Mouse (Mus musculus): ENCODE data around the gene Gbp8.

DNA sequence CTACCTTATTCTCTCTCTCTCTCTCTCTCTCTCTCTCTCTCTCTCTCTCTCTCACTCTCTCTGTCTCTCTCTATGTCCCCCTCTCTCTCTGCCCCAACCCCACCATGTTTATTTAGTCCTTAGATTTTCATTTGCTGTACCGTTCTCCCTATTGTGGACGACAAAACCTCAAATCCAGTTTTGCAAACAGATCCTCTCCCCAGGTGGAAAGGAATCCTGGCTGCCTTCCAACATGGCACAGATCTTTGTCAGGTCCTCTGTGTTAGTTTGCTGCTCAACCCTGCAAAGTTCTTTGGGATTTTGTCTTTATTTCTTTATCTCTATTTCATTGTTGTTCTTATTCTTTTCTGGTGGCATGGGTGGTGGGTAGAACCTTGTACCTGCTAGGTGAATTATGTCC lies 149.9 kb downstream of the Gbp8 start:
- TF ChIP-seq POLR2A (IDR thresholded peaks at IDR 0.05; ENCODE audit: insufficient read depth, low read depth, low read length) = no peak
- no peak for TF ChIP-seq CTCF (IDR thresholded peaks at IDR 0.05; ENCODE audit: insufficient read depth, low read depth, low read length)
